In the genomic region with DNA sequence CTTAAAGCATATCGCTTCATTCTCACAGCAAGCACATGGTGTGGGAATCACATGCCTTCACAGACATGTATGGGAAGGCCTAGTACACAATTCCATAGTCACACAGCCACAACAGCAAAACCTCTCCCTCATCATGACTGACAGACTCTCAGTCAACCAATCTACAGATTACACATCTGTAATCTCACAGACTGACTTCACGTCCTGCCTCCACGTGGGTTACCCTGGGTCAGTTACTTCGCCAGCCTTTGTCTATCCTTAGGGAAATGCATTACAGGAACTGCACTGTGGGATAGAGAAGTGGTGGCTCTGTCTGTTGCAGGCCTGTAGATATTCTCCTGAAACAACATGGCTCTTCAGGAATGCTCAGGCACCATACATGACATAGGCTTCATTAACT, we compare ENCODE assay signal across 9 mouse cellular contexts. TPM values are rescaled to one million over a fixed set of nuclear protein-coding genes. Genes with fewer than 3 reads are reported as not detected.
DNase-seq lines count a peak whose midpoint lies in the region; ATAC-seq and TF ChIP-seq lines count a peak whose summit lies in the region.
"Had no signal": no experiment of that assay in that cellular context is flagged by ENCODE, and none has a peak within 500 bp of the region (broad histone marks: within the 10 kb centered on the region; RNA-seq: fewer than 3 reads in every experiment).

No protein-coding gene starts in this region.

- TF ChIP-seq CTCF in E14TG2a.4 (conservative IDR thresholded peaks at IDR 0.05; ENCODE audit: low read length), result no peak

- peak overlapping the region; percentile 91 for H3K9ac ChIP-seq in heart, embryonic 12.5 days
- H3K9ac ChIP-seq in forebrain, embryonic 15.5 days (replicated peaks), result peak overlapping the region; percentile 79

- peaks cover 18% of the 10 kb centered on the region for H3K4me1 ChIP-seq in heart, embryonic 12.5 days (replicated peaks)
- H3K4me1 ChIP-seq in E14TG2a.4 (replicated peaks; ENCODE audit: low read depth, low read length), result peaks cover 24% of the 10 kb centered on the region
- peaks cover 23% of the 10 kb centered on the region for H3K4me1 ChIP-seq in forebrain, embryonic 15.5 days

- ATAC-seq in heart, embryonic 12.5 days (ENCODE audit: insufficient number of reproducible peaks, low FRiP score), result no peak
- no peak for ATAC-seq in forebrain, embryonic 15.5 days (replicated peaks)
- no peak for ATAC-seq in megakaryocyte-erythroid progenitor cell, adult 5-6 weeks (replicated peaks; ENCODE audit: low FRiP score, low TSS enrichment, poor library complexity, severe bottlenecking)

- WGBS in heart, embryonic 12.5 days, result 61% methylated on average over 4 of the region's 4 CpGs
- WGBS in forebrain, embryonic 15.5 days, result 77% methylated on average over 4 of the region's 4 CpGs
- 86% methylated on average over 4 of the region's 4 CpGs for WGBS in macrophage (ENCODE audit: missing documents)

- H3K27ac ChIP-seq in heart, embryonic 12.5 days (ENCODE audit: poor library complexity, severe bottlenecking), result no peak overlapping the region
- H3K27ac ChIP-seq in forebrain, embryonic 15.5 days (replicated peaks), result no peak overlapping the region
- H3K27ac ChIP-seq in macrophage, result no peak overlapping the region

- H3K27me3 ChIP-seq in heart, embryonic 12.5 days (replicated peaks), result no peaks in the 10 kb centered on the region
- no peaks in the 10 kb centered on the region for H3K27me3 ChIP-seq in E14TG2a.4 (ENCODE audit: insufficient read depth, low read length)
- H3K27me3 ChIP-seq in forebrain, embryonic 15.5 days, result no peaks in the 10 kb centered on the region

- H3K36me3 ChIP-seq in heart, embryonic 12.5 days, result peaks cover 57% of the 10 kb centered on the region
- H3K36me3 ChIP-seq in E14TG2a.4 (ENCODE audit: insufficient read depth, low read length), result peaks cover 64% of the 10 kb centered on the region
- peaks cover 16% of the 10 kb centered on the region for H3K36me3 ChIP-seq in forebrain, embryonic 15.5 days
- H3K36me3 ChIP-seq in macrophage (ENCODE audit: inconsistent target), result peaks cover 31% of the 10 kb centered on the region; the same call in 1 of the 2 replicates

- H3K9me3 ChIP-seq in heart, embryonic 12.5 days (replicated peaks), result no peaks in the 10 kb centered on the region
- no peaks in the 10 kb centered on the region for H3K9me3 ChIP-seq in E14TG2a.4 (ENCODE audit: low read length)
- no peaks in the 10 kb centered on the region for H3K9me3 ChIP-seq in forebrain, embryonic 15.5 days

- H3K4me3 ChIP-seq in heart, embryonic 12.5 days, result peak overlapping the region; percentile 97
- H3K4me3 ChIP-seq in E14TG2a.4 (replicated peaks; ENCODE audit: low read length), result peak overlapping the region; percentile 98
- H3K4me3 ChIP-seq in forebrain, embryonic 15.5 days, result peak overlapping the region; percentile 93
- peak overlapping the region; percentile 67 for H3K4me3 ChIP-seq in macrophage (ENCODE audit: inconsistent target)

- peak overlapping the region; percentile 83 for H3K4me2 ChIP-seq in heart, embryonic 12.5 days
- peak overlapping the region; percentile 88 for H3K4me2 ChIP-seq in forebrain, embryonic 15.5 days (replicated peaks)

- H3K79me2 ChIP-seq in macrophage (ENCODE audit: inconsistent target), result peaks cover 28% of the 10 kb centered on the region

- DNase-seq in heart, adult 18-20 months, result no peak
- DNase-seq in left cerebral cortex, adult 8-10 months (ENCODE audit: low spot score in 2 of 2), result no peak
- DNase-seq in right cerebral cortex, postnatal 4 days, result no peak
- DNase-seq: gastrocnemius, postnatal 14 days had no signal

RNA-seq across cellular contexts. Expression of gene Mrpl21, which starts 0.8 kb away (rescaled TPM):
- 97.1 and 98.1 TPM in 2 replicates for polyA plus RNA-seq in heart, embryonic 12.5 days (2016; fragmentation: Nextera tagmentation; extraction: Ambion mirVana)
- total RNA-seq in heart, adult 18-20 months (2021), result 10 to 100 TPM; 94.3 to 95.8 TPM
- 102 and 110 TPM in 2 replicates for polyA plus RNA-seq in forebrain, embryonic 15.5 days (2015; fragmentation: Nextera tagmentation; extraction: Ambion mirVana)
- 10 to 100 TPM in 23 of 26 experiments, 1 to 10 TPM in 3; 3.6 to 30.6 (median 19.2) TPM for total RNA-seq in macrophage (2018; cell fraction: chromatin; rRNA removed)
- total RNA-seq in macrophage (2018; cell fraction: cytosol; rRNA removed), result 10 to 100 TPM; 32.8 to 58.2 (median 44.7) TPM
- total RNA-seq in macrophage (2018; cell fraction: nucleus; rRNA removed), result 10 to 100 TPM in 23 of 26 experiments, 1 to 10 TPM in 3; 8.7 to 34.1 (median 17.1) TPM
- polyA plus RNA-seq in macrophage (2018), result 39.8 to 73.7 TPM (median 41.2 TPM) in 3 replicates
- 91.3 and 114 TPM in 2 replicates for total RNA-seq in megakaryocyte-erythroid progenitor cell, adult 5-6 weeks (2014; fragmentation: Nextera tagmentation)
- total RNA-seq in megakaryocyte-erythroid progenitor cell, adult 5-6 weeks (2017), result 118 and 166 TPM in 2 replicates
- 10 to 100 TPM; 43.9 to 59.3 (median 46.7) TPM for total RNA-seq in left cerebral cortex, adult 8-10 months (2022)

RNA-seq across cellular contexts. Expression of gene Ighmbp2, which starts 0.9 kb away (rescaled TPM):
- 7.2 and 7.6 TPM in 2 replicates for polyA plus RNA-seq in heart, embryonic 12.5 days (2016; fragmentation: Nextera tagmentation; extraction: Ambion mirVana)
- 1 to 10 TPM; 2.6 to 3.3 TPM for total RNA-seq in heart, adult 18-20 months (2021)
- polyA plus RNA-seq in forebrain, embryonic 15.5 days (2015; fragmentation: Nextera tagmentation; extraction: Ambion mirVana), result 12.1 TPM in 2 replicates
- total RNA-seq in macrophage (2018; cell fraction: chromatin; rRNA removed), result 10 to 100 TPM in 16 of 26 experiments, 1 to 10 TPM in 10; 3.6 to 23.4 (median 13.9) TPM
- 1 to 10 TPM; 1.2 to 4.8 (median 3.3) TPM for total RNA-seq in macrophage (2018; cell fraction: cytosol; rRNA removed)
- total RNA-seq in macrophage (2018; cell fraction: nucleus; rRNA removed), result 10 to 100 TPM in 7 of 26 experiments, 1 to 10 TPM in 19; 2.4 to 13.9 (median 8.6) TPM
- 3.1 to 3.7 TPM (median 3.2 TPM) in 3 replicates for polyA plus RNA-seq in macrophage (2018)
- 5.5 and 8.3 TPM in 2 replicates for total RNA-seq in megakaryocyte-erythroid progenitor cell, adult 5-6 weeks (2014; fragmentation: Nextera tagmentation)
- total RNA-seq in megakaryocyte-erythroid progenitor cell, adult 5-6 weeks (2017), result 7.3 and 7.9 TPM in 2 replicates
- total RNA-seq in left cerebral cortex, adult 8-10 months (2022), result 10 to 100 TPM; 10.9 to 11.9 (median 11.4) TPM

RNA-seq across cellular contexts. Expression of gene Cpt1a, which starts 40.2 kb away (rescaled TPM):
- 22.3 and 22.4 TPM in 2 replicates for polyA plus RNA-seq in heart, embryonic 12.5 days (2016; fragmentation: Nextera tagmentation; extraction: Ambion mirVana)
- 10 to 100 TPM; 39.2 to 54.4 TPM for total RNA-seq in heart, adult 18-20 months (2021)
- 12.7 and 13.0 TPM in 2 replicates for polyA plus RNA-seq in forebrain, embryonic 15.5 days (2015; fragmentation: Nextera tagmentation; extraction: Ambion mirVana)
- 10 to 100 TPM in 24 of 26 experiments, 1 to 10 TPM in 2; 8.6 to 87.1 (median 48.0) TPM for total RNA-seq in macrophage (2018; cell fraction: chromatin; rRNA removed)
- total RNA-seq in macrophage (2018; cell fraction: cytosol; rRNA removed), result 100 to 1,000 TPM in 1 of 26 experiments, 10 to 100 TPM in 25; 54.2 to 105 (median 76.0) TPM
- total RNA-seq in macrophage (2018; cell fraction: nucleus; rRNA removed), result 10 to 100 TPM; 30.6 to 80.4 (median 49.2) TPM
- 64.9 to 112 TPM (median 73.6 TPM) in 3 replicates for polyA plus RNA-seq in macrophage (2018)
- 33.3 and 51.4 TPM in 2 replicates for total RNA-seq in megakaryocyte-erythroid progenitor cell, adult 5-6 weeks (2014; fragmentation: Nextera tagmentation)
- total RNA-seq in megakaryocyte-erythroid progenitor cell, adult 5-6 weeks (2017), result 34.2 and 35.2 TPM in 2 replicates
- total RNA-seq in left cerebral cortex, adult 8-10 months (2022), result 10 to 100 TPM; 22.4 to 29.3 (median 26.1) TPM
